Mouse (Mus musculus) olfactory bulb, adult 2 months (tissue): ENCODE results near the gene Tfg.

Experiments
- CTCF ChIP-seq: fragments of 200-500 bp; IDR thresholded peaks from 2 replicates; pipeline ENCODE4 v1.5.1; 2012; ENCODE audit warnings: low read depth, mild to moderate bottlenecking, low read length, moderate library complexity; ENCODE audit not compliant: insufficient read depth
- POLR2A ChIP-seq: fragments of 200-500 bp; IDR thresholded peaks from 2 replicates; pipeline ENCODE4 v1.6.1; 2012; ENCODE audit warnings: mild to moderate bottlenecking, low read depth, low read length, moderate library complexity; ENCODE audit not compliant: insufficient read depth

DNA sequence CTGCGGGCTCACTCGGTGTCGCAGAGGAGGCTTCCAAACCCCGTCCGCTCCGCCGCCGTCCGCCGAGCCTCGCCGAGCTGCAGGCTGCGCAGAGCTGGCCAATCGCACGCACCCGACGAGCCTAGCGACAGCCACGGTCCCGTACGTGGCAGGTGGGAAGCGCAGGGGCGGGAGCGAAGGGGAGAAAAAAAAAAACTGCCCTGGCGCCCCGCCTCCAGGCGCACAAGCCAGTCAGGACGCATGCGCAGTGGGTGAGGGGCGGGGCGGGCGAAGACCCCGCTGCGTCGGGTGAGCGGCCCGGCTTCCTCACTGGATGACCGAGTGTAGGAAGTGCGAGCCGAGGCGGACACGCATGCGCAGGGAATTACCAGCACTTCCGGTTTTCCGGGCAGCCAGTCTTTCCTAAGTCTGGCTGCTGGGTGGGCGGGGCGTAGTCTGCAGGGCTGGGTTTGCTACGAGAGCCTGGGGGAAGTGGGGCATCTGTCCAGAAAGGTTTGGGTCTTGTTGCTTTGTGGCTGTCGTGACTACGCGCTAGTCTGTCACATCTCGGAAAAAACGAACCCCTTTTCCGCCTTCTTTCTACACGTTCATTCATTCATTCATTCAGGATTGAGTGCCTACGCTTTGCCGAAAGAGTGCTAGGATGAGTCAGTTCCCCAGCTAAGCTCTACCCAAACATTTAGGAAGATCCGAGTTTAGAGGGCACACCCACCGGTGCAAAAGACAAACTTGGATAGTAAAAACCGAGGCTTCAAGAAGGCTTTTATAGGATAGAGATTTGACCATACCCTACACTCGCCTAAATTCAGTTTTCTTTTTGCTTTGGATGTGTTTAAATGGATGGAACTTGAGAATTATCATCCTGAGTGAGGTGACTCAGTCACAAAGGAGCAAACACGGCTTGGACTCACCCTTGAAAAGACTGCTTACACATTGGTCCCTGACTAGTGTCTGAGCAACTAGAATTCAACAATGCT lies at the start of gene Tfg:
- TF ChIP-seq CTCF (no peak), POLR2A (peak; percentile 52)
